In genomic region chr4:42961592-42961991, GRCm38 (mm10) we compare ENCODE assay signal across 9 mouse cellular contexts. TPM values are rescaled to one million over a fixed set of nuclear protein-coding genes. Genes with fewer than 3 reads are reported as not detected.
DNase-seq lines count a peak whose midpoint lies in the region; ATAC-seq and TF ChIP-seq lines count a peak whose summit lies in the region.
"Had no signal": no experiment of that assay in that cellular context is flagged by ENCODE, and none has a peak within 500 bp of the region (broad histone marks: within the 10 kb centered on the region; RNA-seq: fewer than 3 reads in every experiment).

No protein-coding gene starts in this region.

- no peaks in the 10 kb centered on the region; the same call in 1 of the 2 replicates for H3K36me3 ChIP-seq in forebrain, embryonic 11.5 days (ENCODE audit: control insufficient read depth, insufficient read depth, low read length)
- H3K36me3 ChIP-seq in forebrain, embryonic 12.5 days (replicated peaks), result peaks cover 24% of the 10 kb centered on the region
- no peaks in the 10 kb centered on the region; the same call in 1 of the 2 replicates for H3K36me3 ChIP-seq in testis, adult 2 months (ENCODE audit: control insufficient read depth, insufficient read depth, low read length)
- H3K36me3 ChIP-seq in liver, postnatal 0 days (replicated peaks; ENCODE audit: insufficient read depth, low read length), result peaks cover 8% of the 10 kb centered on the region

- 33% methylated on average over 4 of the region's 4 CpGs for WGBS in forebrain, embryonic 11.5 days
- 31% methylated on average over 4 of the region's 4 CpGs for WGBS in forebrain, embryonic 12.5 days
- 21% methylated on average over 4 of the region's 4 CpGs for whole genome bisulfite sequencing in liver, postnatal 0 days (ENCODE audit: insufficient replicate concordance)

- ATAC-seq in forebrain, embryonic 11.5 days (replicated peaks; ENCODE audit: low FRiP score), result no peak
- no peak for ATAC-seq in forebrain, embryonic 12.5 days (ENCODE audit: low FRiP score)
- no peak for ATAC-seq in liver, postnatal 0 days

- no peak for TF ChIP-seq EP300 in liver, postnatal 0 days (IDR thresholded peaks at IDR 0.05; ENCODE audit: low read depth)

- TF ChIP-seq POLR2A in testis, adult 2 months (IDR thresholded peaks at IDR 0.05; ENCODE audit: control insufficient read depth, low read depth, low read length), result no peak

- H3K9ac ChIP-seq in forebrain, embryonic 11.5 days (ENCODE audit: low read length), result no peak overlapping the region
- no peak overlapping the region for H3K9ac ChIP-seq in forebrain, embryonic 12.5 days
- no peak overlapping the region for H3K9ac ChIP-seq in liver, postnatal 0 days (replicated peaks)
- H3K9ac ChIP-seq: neural tube, embryonic 13.5 days had no signal

- H3K4me2 ChIP-seq in forebrain, embryonic 11.5 days (ENCODE audit: low read depth, low read length, severe bottlenecking), result no peak overlapping the region
- H3K4me2 ChIP-seq in forebrain, embryonic 12.5 days, result no peak overlapping the region
- H3K4me2 ChIP-seq in liver, postnatal 0 days (ENCODE audit: low read depth, low read length), result no peak overlapping the region
- H3K4me2 ChIP-seq: neural tube, embryonic 13.5 days had no signal

- no peak overlapping the region for H3K27ac ChIP-seq in forebrain, embryonic 11.5 days (ENCODE audit: low read depth, low read length)
- H3K27ac ChIP-seq in forebrain, embryonic 12.5 days, result no peak overlapping the region
- H3K27ac ChIP-seq in testis, adult 2 months (ENCODE audit: control insufficient read depth, insufficient read depth, low read depth, low read length), result no peak overlapping the region
- no peak overlapping the region for H3K27ac ChIP-seq in liver, postnatal 0 days (ENCODE audit: low read depth)
- H3K27ac ChIP-seq: neural tube, embryonic 13.5 days had no signal

- H3K4me1 ChIP-seq in forebrain, embryonic 11.5 days (replicated peaks; ENCODE audit: control insufficient read depth, insufficient read depth, low read length), result no peaks in the 10 kb centered on the region
- H3K4me1 ChIP-seq in forebrain, embryonic 12.5 days, result peaks cover 3% of the 10 kb centered on the region; the same call in 1 of the 2 replicates
- peaks cover 8% of the 10 kb centered on the region for H3K4me1 ChIP-seq in testis, adult 2 months (ENCODE audit: control insufficient read depth, insufficient read depth, low read length)
- H3K4me1 ChIP-seq in liver, postnatal 0 days (ENCODE audit: insufficient read depth), result no peaks in the 10 kb centered on the region

- H3K9me3 ChIP-seq in forebrain, embryonic 11.5 days (ENCODE audit: control insufficient read depth, low read length), result no peaks in the 10 kb centered on the region
- H3K9me3 ChIP-seq in forebrain, embryonic 12.5 days, result no peaks in the 10 kb centered on the region
- H3K9me3 ChIP-seq in liver, postnatal 0 days (ENCODE audit: low read length), result no peaks in the 10 kb centered on the region
- H3K9me3 ChIP-seq: neural tube, embryonic 13.5 days had no signal

- no peaks in the 10 kb centered on the region for H3K27me3 ChIP-seq in forebrain, embryonic 11.5 days (ENCODE audit: control insufficient read depth, insufficient read depth, low read length)
- peaks cover 6% of the 10 kb centered on the region for H3K27me3 ChIP-seq in forebrain, embryonic 12.5 days
- H3K27me3 ChIP-seq in testis, adult 2 months (ENCODE audit: control insufficient read depth, insufficient read depth, low read length), result no peaks in the 10 kb centered on the region
- H3K27me3 ChIP-seq in liver, postnatal 0 days (ENCODE audit: insufficient read depth, low read length), result 0 out of 2 replicates have a peak, but pooled peaks cover 3% of the 10 kb centered on the region
- H3K27me3 ChIP-seq: neural tube, embryonic 13.5 days had no signal

- TF ChIP-seq CTCF in testis, adult 2 months (IDR thresholded peaks at IDR 0.05; ENCODE audit: control insufficient read depth, insufficient read depth, insufficient replicate concordance, low read depth, low read length), result peak; percentile 58; the same call in 1 of the 2 replicates
- peak; percentile 80 for TF ChIP-seq CTCF in liver, postnatal 0 days (IDR thresholded peaks at IDR 0.05; ENCODE audit: low read depth)

- peak; percentile 74 for DNase-seq in forebrain, embryonic 11.5 days (ENCODE audit: low spot score)
- DNase-seq in testis, postnatal 14 days (ENCODE audit: low spot score), result no peak
- peak; percentile 77 to 84 for DNase-seq in cerebellum, postnatal 14 days
- peak; percentile 61 to 70 for DNase-seq in heart, postnatal 14 days
- DNase-seq in liver, postnatal 0 days, result peak; percentile 70
- peak; percentile 54 for DNase-seq in right cerebral cortex, postnatal 14 days

- intact Hi-C loops in heart, postnatal 14 days (cut with DNase I), result no loop called here

- no peak overlapping the region for H3K4me3 ChIP-seq in forebrain, embryonic 11.5 days (ENCODE audit: low read depth, low read length)
- H3K4me3 ChIP-seq in forebrain, embryonic 12.5 days (replicated peaks), result no peak overlapping the region
- no peak overlapping the region for H3K4me3 ChIP-seq in testis, adult 2 months (ENCODE audit: control insufficient read depth, low read depth, low read length)
- no peak overlapping the region for H3K4me3 ChIP-seq in liver, postnatal 0 days (ENCODE audit: low read depth, low read length)
- H3K4me3 ChIP-seq: neural tube, embryonic 13.5 days had no signal

RNA-seq across cellular contexts. Expression of gene 1700022I11Rik, which starts 7.8 kb away (rescaled TPM):
- polyA plus RNA-seq in forebrain, embryonic 11.5 days (2014; fragmentation: Nextera tagmentation; extraction: Ambion mirVana), result 0.56 and 0.96 TPM in 2 replicates
- 0.85 and 1.1 TPM in 2 replicates for polyA plus RNA-seq in forebrain, embryonic 12.5 days (2016; fragmentation: Nextera tagmentation; extraction: Ambion mirVana)
- 22.4 and 23.7 TPM in 2 replicates for polyA plus RNA-seq in testis, adult 2 months (2012; rRNA removed)
- not detected for total RNA-seq in heart, postnatal 14 days (2021)
- 0.17 TPM in 1 of 2 replicates, not detected in the other for polyA plus RNA-seq in liver, postnatal 0 days (2015; fragmentation: Nextera tagmentation; extraction: Ambion mirVana)

RNA-seq across cellular contexts. Expression of gene Dnajb5, which starts 12.0 kb away (rescaled TPM):
- polyA plus RNA-seq in forebrain, embryonic 11.5 days (2014; fragmentation: Nextera tagmentation; extraction: Ambion mirVana), result 16.4 and 24.7 TPM in 2 replicates
- polyA plus RNA-seq in forebrain, embryonic 12.5 days (2016; fragmentation: Nextera tagmentation; extraction: Ambion mirVana), result 26.0 and 32.3 TPM in 2 replicates
- 7.6 and 8.2 TPM in 2 replicates for polyA plus RNA-seq in testis, adult 2 months (2012; rRNA removed)
- 10 to 100 TPM; 68.7 to 78.0 TPM for total RNA-seq in heart, postnatal 14 days (2021)
- 0.73 and 1.0 TPM in 2 replicates for polyA plus RNA-seq in liver, postnatal 0 days (2015; fragmentation: Nextera tagmentation; extraction: Ambion mirVana)

RNA-seq across cellular contexts. Expression of gene Vcp, which starts 38.7 kb away (rescaled TPM):
- 653 and 672 TPM in 2 replicates for polyA plus RNA-seq in forebrain, embryonic 11.5 days (2014; fragmentation: Nextera tagmentation; extraction: Ambion mirVana)
- polyA plus RNA-seq in forebrain, embryonic 12.5 days (2016; fragmentation: Nextera tagmentation; extraction: Ambion mirVana), result 640 and 653 TPM in 2 replicates
- polyA plus RNA-seq in testis, adult 2 months (2012; rRNA removed), result 78.0 and 85.5 TPM in 2 replicates
- 100 to 1,000 TPM; 285 to 286 TPM for total RNA-seq in heart, postnatal 14 days (2021)
- polyA plus RNA-seq in liver, postnatal 0 days (2015; fragmentation: Nextera tagmentation; extraction: Ambion mirVana), result 127 and 145 TPM in 2 replicates

RNA-seq across cellular contexts. Expression of gene Phf24, which starts 45.1 kb away (rescaled TPM):
- polyA plus RNA-seq in forebrain, embryonic 11.5 days (2014; fragmentation: Nextera tagmentation; extraction: Ambion mirVana), result 1.3 and 2.1 TPM in 2 replicates
- 4.2 and 5.4 TPM in 2 replicates for polyA plus RNA-seq in forebrain, embryonic 12.5 days (2016; fragmentation: Nextera tagmentation; extraction: Ambion mirVana)
- 1.3 and 1.7 TPM in 2 replicates for polyA plus RNA-seq in testis, adult 2 months (2012; rRNA removed)
- 1 to 10 TPM; 6.0 to 8.4 TPM for total RNA-seq in heart, postnatal 14 days (2021)
- polyA plus RNA-seq in liver, postnatal 0 days (2015; fragmentation: Nextera tagmentation; extraction: Ambion mirVana), result 0.11 and 0.12 TPM in 2 replicates

RNA-seq across cellular contexts. Expression of gene Fancg, which starts 48.7 kb away (rescaled TPM):
- 24.6 and 24.7 TPM in 2 replicates for polyA plus RNA-seq in forebrain, embryonic 11.5 days (2014; fragmentation: Nextera tagmentation; extraction: Ambion mirVana)
- polyA plus RNA-seq in forebrain, embryonic 12.5 days (2016; fragmentation: Nextera tagmentation; extraction: Ambion mirVana), result 21.6 and 26.7 TPM in 2 replicates
- 96.4 and 104 TPM in 2 replicates for polyA plus RNA-seq in testis, adult 2 months (2012; rRNA removed)
- 1 to 10 TPM; 4.7 to 4.8 TPM for total RNA-seq in heart, postnatal 14 days (2021)
- 4.5 and 5.5 TPM in 2 replicates for polyA plus RNA-seq in liver, postnatal 0 days (2015; fragmentation: Nextera tagmentation; extraction: Ambion mirVana)

Comparison
In these comparisons a context has a peak if more than half of its experiments do, and no peak if none do; other contexts are left out.
1. RNA of gene 1700022I11Rik, which starts 7.8 kb away (polyA plus RNA-seq): 22.4 to 23.7 TPM in testis, adult 2 months; 0.85 to 1.1 TPM in forebrain, embryonic 12.5 days, 0.56 to 0.96 TPM in forebrain, embryonic 11.5 days and 0.17 TPM in liver, postnatal 0 days; every median in the first group is over 10 times any median in the second.